ENCODE assay signal across 25 mouse cellular contexts in genomic region chr2:170277182-170277767, GRCm38 (mm10).
DNase-seq lines count a peak whose midpoint lies in the region; ATAC-seq and TF ChIP-seq lines count a peak whose summit lies in the region.
"Had no signal": no experiment of that assay in that cellular context is flagged by ENCODE, and none has a peak within 500 bp of the region (broad histone marks: within the 10 kb centered on the region; RNA-seq: fewer than 3 reads in every experiment).

No protein-coding gene starts in this region.

- TF ChIP-seq CTCF in heart, adult 2 months (IDR thresholded peaks at IDR 0.05), result no peak
- no peak for TF ChIP-seq CTCF in stomach, postnatal 0 days (IDR thresholded peaks at IDR 0.05; ENCODE audit: low read depth)

- no peak for TF ChIP-seq EP300 in heart, adult 2 months (IDR thresholded peaks at IDR 0.05; ENCODE audit: insufficient read depth, low read depth, low read length)
- TF ChIP-seq EP300 in stomach, postnatal 0 days (optimal IDR thresholded peaks at IDR 0.05), result no peak

- 0 out of 2 replicates have a peak overlapping the region, but pooled peaks have one; percentile 13 for H3K27ac ChIP-seq in heart, embryonic 15.5 days
- no peak overlapping the region for H3K27ac ChIP-seq in heart, adult 2 months
- peak overlapping the region; percentile 0; the same call in 1 of the 2 replicates for H3K27ac ChIP-seq in stomach, embryonic 14.5 days (ENCODE audit: low read length)
- no peak overlapping the region for H3K27ac ChIP-seq in stomach, postnatal 0 days (replicated peaks)
- no peak overlapping the region for H3K27ac ChIP-seq in limb, embryonic 12.5 days
- peak overlapping the region; percentile 64 for H3K27ac ChIP-seq in stomach, embryonic 16.5 days (ENCODE audit: low read length)
- H3K27ac ChIP-seq: hindbrain, embryonic 13.5 days; left cerebral cortex, adult 2 months; liver, embryonic 12.5 days; midbrain, embryonic 15.5 days; neural tube, embryonic 13.5 days had no signal

- H3K4me2 ChIP-seq in heart, embryonic 15.5 days, result no peak overlapping the region
- no peak overlapping the region for H3K4me2 ChIP-seq in stomach, embryonic 14.5 days (replicated peaks; ENCODE audit: low read depth, low read length)
- H3K4me2 ChIP-seq in stomach, postnatal 0 days (replicated peaks; ENCODE audit: low read depth), result no peak overlapping the region
- H3K4me2 ChIP-seq in limb, embryonic 12.5 days, result no peak overlapping the region
- H3K4me2 ChIP-seq in stomach, embryonic 16.5 days (ENCODE audit: low read depth, low read length), result no peak overlapping the region
- H3K4me2 ChIP-seq: heart, embryonic 11.5 days; hindbrain, embryonic 13.5 days; liver, embryonic 12.5 days; midbrain, embryonic 15.5 days; neural tube, embryonic 13.5 days had no signal

- no peak overlapping the region for H3K4me3 ChIP-seq in heart, embryonic 15.5 days
- no peak overlapping the region for H3K4me3 ChIP-seq in heart, adult 2 months
- no peak overlapping the region for H3K4me3 ChIP-seq in stomach, embryonic 14.5 days (ENCODE audit: low read depth, low read length)
- H3K4me3 ChIP-seq in stomach, postnatal 0 days (ENCODE audit: low read depth, low read length), result no peak overlapping the region
- no peak overlapping the region for H3K4me3 ChIP-seq in limb, embryonic 12.5 days (replicated peaks)
- H3K4me3 ChIP-seq in stomach, embryonic 16.5 days (replicated peaks; ENCODE audit: low read length), result no peak overlapping the region
- H3K4me3 ChIP-seq: hindbrain, embryonic 13.5 days; left cerebral cortex, adult 2 months; liver, embryonic 12.5 days; megakaryocyte, embryonic 14.5 days; midbrain, embryonic 15.5 days; myocyte; neural tube, embryonic 13.5 days had no signal

- H3K36me3 ChIP-seq in heart, embryonic 15.5 days, result no peaks in the 10 kb centered on the region
- H3K36me3 ChIP-seq in heart, adult 2 months (ENCODE audit: control insufficient read depth, insufficient read depth, low read length), result no peaks in the 10 kb centered on the region
- no peaks in the 10 kb centered on the region for H3K36me3 ChIP-seq in stomach, embryonic 14.5 days (ENCODE audit: control insufficient read depth, insufficient read depth, low read length)
- no peaks in the 10 kb centered on the region for H3K36me3 ChIP-seq in stomach, postnatal 0 days (ENCODE audit: control insufficient read depth, insufficient read depth, low read length)
- H3K36me3 ChIP-seq in limb, embryonic 12.5 days, result no peaks in the 10 kb centered on the region
- no peaks in the 10 kb centered on the region for H3K36me3 ChIP-seq in stomach, embryonic 16.5 days (ENCODE audit: control insufficient read depth, insufficient read depth, low read length)
- H3K36me3 ChIP-seq: hindbrain, embryonic 13.5 days; liver, embryonic 12.5 days; midbrain, embryonic 15.5 days; neural tube, embryonic 13.5 days had no signal

- no peak for DNase-seq in heart, adult 2 months
- no peak for DNase-seq in stomach, postnatal 0 days (ENCODE audit: low spot score)
- no peak for DNase-seq in gastrocnemius, postnatal 36 days
- no peak for DNase-seq in kidney, postnatal 10 days
- DNase-seq: adrenal gland, postnatal 10 days; B cell, adult 2 months; cerebellum, adult 18-20 months; cerebellum, postnatal 14 days; heart, postnatal 36 days; layer of hippocampus, adult 9-11 months; lung, adult 2 months; retina, postnatal 1 day; right cerebral cortex, postnatal 25 days had no signal

- TF ChIP-seq POLR2A in heart, adult 2 months (IDR thresholded peaks at IDR 0.05; ENCODE audit: insufficient read depth, low read depth, low read length), result no peak

- 76% methylated on average over 18 of the region's 18 CpGs for WGBS in heart, embryonic 15.5 days
- 86% methylated on average over 18 of the region's 18 CpGs for WGBS in heart, adult 2 months
- WGBS in stomach, embryonic 14.5 days, result 55% methylated on average over 18 of the region's 18 CpGs
- WGBS in stomach, postnatal 0 days, result 58% methylated on average over 18 of the region's 18 CpGs
- WGBS in limb, embryonic 12.5 days, result 58% methylated on average over 18 of the region's 18 CpGs
- 58% methylated on average over 18 of the region's 18 CpGs for WGBS in stomach, embryonic 16.5 days

- intact Hi-C loops in heart, adult 2 months (cut with DNase I), result no loop called here
- intact Hi-C loops in gastrocnemius, postnatal 36 days (cut with DNase I), result loop anchor here (5.0 kb wide), 1 partner anchor 270 kb away; no protein-coding TSS in a partner anchor

- H3K9ac ChIP-seq in heart, embryonic 15.5 days, result no peak overlapping the region
- no peak overlapping the region for H3K9ac ChIP-seq in heart, adult 2 months (ENCODE audit: low read depth, low read length)
- H3K9ac ChIP-seq in stomach, embryonic 14.5 days (replicated peaks; ENCODE audit: low read depth, low read length), result no peak overlapping the region
- no peak overlapping the region for H3K9ac ChIP-seq in stomach, postnatal 0 days (ENCODE audit: low read length)
- no peak overlapping the region for H3K9ac ChIP-seq in limb, embryonic 12.5 days (replicated peaks)
- no peak overlapping the region for H3K9ac ChIP-seq in stomach, embryonic 16.5 days (ENCODE audit: low read length)
- H3K9ac ChIP-seq: hindbrain, embryonic 13.5 days; liver, embryonic 12.5 days; midbrain, embryonic 15.5 days; neural tube, embryonic 13.5 days had no signal

- peaks cover 10% of the 10 kb centered on the region for H3K4me1 ChIP-seq in heart, embryonic 15.5 days (replicated peaks)
- no peaks in the 10 kb centered on the region for H3K4me1 ChIP-seq in heart, adult 2 months (ENCODE audit: control insufficient read depth, insufficient read depth, low read length)
- peaks cover 7% of the 10 kb centered on the region; the same call in 1 of the 2 replicates for H3K4me1 ChIP-seq in stomach, embryonic 14.5 days (ENCODE audit: control insufficient read depth, insufficient read depth, low read length)
- no peaks in the 10 kb centered on the region for H3K4me1 ChIP-seq in stomach, postnatal 0 days (replicated peaks; ENCODE audit: control insufficient read depth, insufficient read depth)
- peaks cover 3% of the 10 kb centered on the region; the same call in 1 of the 2 replicates for H3K4me1 ChIP-seq in limb, embryonic 12.5 days (replicated peaks)
- peaks cover 6% of the 10 kb centered on the region; the same call in 1 of the 2 replicates for H3K4me1 ChIP-seq in stomach, embryonic 16.5 days (ENCODE audit: control insufficient read depth, insufficient read depth, low read length)
- H3K4me1 ChIP-seq: hindbrain, embryonic 13.5 days; midbrain, embryonic 15.5 days; neural tube, embryonic 13.5 days had no signal

- no peaks in the 10 kb centered on the region for H3K79me2 ChIP-seq in heart, adult 2 months (replicated peaks; ENCODE audit: control insufficient read depth, insufficient read depth, low read length)

- ATAC-seq in heart, embryonic 15.5 days (replicated peaks; ENCODE audit: insufficient number of reproducible peaks, insufficient read depth, low FRiP score, low read depth), result no peak
- 0 out of 2 replicates have a peak, but pooled peaks have one; percentile 26 for ATAC-seq in stomach, embryonic 14.5 days (ENCODE audit: insufficient number of reproducible peaks, insufficient read depth, low FRiP score, low read depth)
- no peak; the same call in 1 of the 2 replicates for ATAC-seq in stomach, postnatal 0 days (ENCODE audit: low FRiP score, low TSS enrichment)
- peak; percentile 61; the same call in 1 of the 2 replicates for ATAC-seq in limb, embryonic 12.5 days (ENCODE audit: insufficient number of reproducible peaks, insufficient read depth, low FRiP score, low TSS enrichment, low read depth)
- ATAC-seq in stomach, embryonic 16.5 days (ENCODE audit: insufficient read depth, low FRiP score), result no peak
- ATAC-seq: liver, embryonic 12.5 days; midbrain, embryonic 15.5 days had no signal

- H3K27me3 ChIP-seq in heart, embryonic 15.5 days, result no peaks in the 10 kb centered on the region
- H3K27me3 ChIP-seq in heart, adult 2 months (ENCODE audit: control insufficient read depth, insufficient read depth, low read length), result no peaks in the 10 kb centered on the region
- no peaks in the 10 kb centered on the region for H3K27me3 ChIP-seq in stomach, embryonic 14.5 days (ENCODE audit: control insufficient read depth, insufficient read depth, low read length)
- no peaks in the 10 kb centered on the region for H3K27me3 ChIP-seq in stomach, postnatal 0 days (ENCODE audit: control insufficient read depth, insufficient read depth, low read length)
- no peaks in the 10 kb centered on the region for H3K27me3 ChIP-seq in limb, embryonic 12.5 days
- H3K27me3 ChIP-seq in stomach, embryonic 16.5 days (ENCODE audit: control insufficient read depth, insufficient read depth, low read length), result no peaks in the 10 kb centered on the region
- H3K27me3 ChIP-seq: hindbrain, embryonic 13.5 days; liver, embryonic 12.5 days; midbrain, embryonic 15.5 days; neural tube, embryonic 13.5 days had no signal

- no peaks in the 10 kb centered on the region for H3K9me3 ChIP-seq in heart, embryonic 15.5 days (replicated peaks)
- no peaks in the 10 kb centered on the region for H3K9me3 ChIP-seq in stomach, embryonic 14.5 days (ENCODE audit: control insufficient read depth, low read depth, low read length)
- H3K9me3 ChIP-seq in stomach, postnatal 0 days (ENCODE audit: control insufficient read depth, low read length), result no peaks in the 10 kb centered on the region
- no peaks in the 10 kb centered on the region for H3K9me3 ChIP-seq in limb, embryonic 12.5 days
- no peaks in the 10 kb centered on the region for H3K9me3 ChIP-seq in stomach, embryonic 16.5 days (replicated peaks; ENCODE audit: control insufficient read depth, low read length)
- H3K9me3 ChIP-seq: hindbrain, embryonic 13.5 days; liver, embryonic 12.5 days; midbrain, embryonic 15.5 days; neural tube, embryonic 13.5 days had no signal

Comparison
In these comparisons a context has a peak if more than half of its experiments do, and no peak if none do; other contexts are left out.
1. ATAC-seq: peak in stomach, embryonic 14.5 days (single experiment) and limb, embryonic 12.5 days (single experiment); none in heart, embryonic 15.5 days (single experiment), stomach, postnatal 0 days (single experiment) and stomach, embryonic 16.5 days (single experiment).
2. H3K27ac ChIP-seq: peak in heart, embryonic 15.5 days (single experiment), stomach, embryonic 14.5 days (single experiment) and stomach, embryonic 16.5 days (single experiment); none in heart, adult 2 months (single experiment), stomach, postnatal 0 days (single experiment) and limb, embryonic 12.5 days (single experiment).